Mouse (Mus musculus) thymus, postnatal 36 days (tissue): ENCODE results near the gene Fam229a.
"Not testable (repeated sequence)": the region's sequence is repeated elsewhere in the genome, so short reads cannot be mapped to it uniquely, and the experiment has no call there.

Source experiments
- DNase-seq, 2 experiments: peaks; one replicate each; pipeline ENCODE4 v3.0.0; 2022; ENCODE audit warnings: mixed read lengths in 2 of 2

Gene Fam229a

GRCm38 (mm10) chr4:129528901-129529300 lies 37.9 kb downstream of the Fam229a start:
- not testable (repeated sequence) for DNase-seq

- DNase-seq: peak; percentile 66 to 67
Measured at GRCm38 (mm10) chr4:129540012-129540411, 49.0 kb downstream of the Fam229a start.
